Mouse (Mus musculus) adrenal gland, postnatal 25 days (tissue): ENCODE data around the gene Adamts7. TPM values are rescaled to one million over a fixed set of nuclear protein-coding genes. Genes with fewer than 3 reads are reported as not detected.
A peak's percentile ranks its signal among the peaks of the same experiment; 100 is the strongest.

Source experiments
- DNase-seq: peaks from one replicate; pipeline ENCODE4 v3.0.0; 2021; ENCODE audit warnings: mixed read lengths
- total RNA-seq: library from RNA; stranded (reverse); gene quantifications from 2 replicates; pipeline ENCODE4 v1.2.3, GENCODE M21; 2021

Adamts7 gene
- total RNA-seq, 1 experiment from 2014 or later: 7.5 TPM

GRCm38 (mm10) chr9:90146869-90147268 lies 16.0 kb upstream of the Adamts7 start:
- peak; percentile 9 for DNase-seq

GRCm38 (mm10) chr9:90162243-90162925 lies 485 bp upstream of the Adamts7 start:
- peak; percentile 82 for DNase-seq

- peak; percentile 69 for DNase-seq
Observed at GRCm38 (mm10) chr9:90163749-90164095, 853 bp downstream of the Adamts7 start.

GRCm38 (mm10) chr9:90164670-90165453 lies 2.0 kb downstream of the Adamts7 start:
- DNase-seq: no peak

- no peak for DNase-seq
Observed at GRCm38 (mm10) chr9:90165590-90165989, 2.7 kb downstream of the Adamts7 start.

- DNase-seq: no peak
Observed at GRCm38 (mm10) chr9:90166615-90167014, 3.7 kb downstream of the Adamts7 start.

GRCm38 (mm10) chr9:90169965-90170364 lies 7.1 kb downstream of the Adamts7 start:
- DNase-seq: no peak

GRCm38 (mm10) chr9:90171421-90171820 lies 8.6 kb downstream of the Adamts7 start:
- no peak for DNase-seq

GRCm38 (mm10) chr9:90172528-90173321 lies 9.9 kb downstream of the Adamts7 start:
- no peak for DNase-seq

- no peak for DNase-seq
Observed at GRCm38 (mm10) chr9:90173330-90173729, 10.5 kb downstream of the Adamts7 start.

GRCm38 (mm10) chr9:90179409-90179808 lies 16.5 kb downstream of the Adamts7 start:
- DNase-seq: no peak

- DNase-seq: no peak
Observed at GRCm38 (mm10) chr9:90181656-90182388, 19.0 kb downstream of the Adamts7 start.

GRCm38 (mm10) chr9:90182636-90183421 lies 20.0 kb downstream of the Adamts7 start:
- DNase-seq: peak; percentile 5

- no peak for DNase-seq
Observed at GRCm38 (mm10) chr9:90183550-90183949, 20.7 kb downstream of the Adamts7 start.

GRCm38 (mm10) chr9:90184116-90184515 lies 21.2 kb downstream of the Adamts7 start:
- peak; percentile 67 for DNase-seq

- no peak for DNase-seq
Observed at GRCm38 (mm10) chr9:90185356-90185910, 22.6 kb downstream of the Adamts7 start.

- DNase-seq: no peak
Observed at GRCm38 (mm10) chr9:90188893-90189292, 26.0 kb downstream of the Adamts7 start.

- DNase-seq: no peak
Observed at GRCm38 (mm10) chr9:90189391-90189790, 26.5 kb downstream of the Adamts7 start.

GRCm38 (mm10) chr9:90195000-90195399 lies 32.1 kb downstream of the Adamts7 start:
- no peak for DNase-seq

- no peak for DNase-seq
Observed at GRCm38 (mm10) chr9:90196262-90196661, 33.4 kb downstream of the Adamts7 start.

- DNase-seq: peak; percentile 39
Observed at GRCm38 (mm10) chr9:90197116-90197665, 34.3 kb downstream of the Adamts7 start.
